Mouse (Mus musculus): ENCODE measurements at regions not wholly inside any gene's neighbourhood (a gene's known extent, or its start where the extent isn't known, plus 50 kb on each side); places are given as distances from the start of the nearest gene placed in this dataset.

GRCm38 (mm10) chr16:55480304-55480703 lies 182.5 kb upstream of the Zpld1 start:
- TF ChIP-seq CTCF (IDR thresholded peaks at IDR 0.05; ENCODE audit: low read depth, low read length) (no peak), POLR2A (IDR thresholded peaks at IDR 0.05; ENCODE audit: borderline replicate concordance, low read depth, low read length) (no peak)
- no peaks in the 10 kb centered on the region for H3K4me1 ChIP-seq (ENCODE audit: control insufficient read depth, insufficient read depth, low read length)
- no peak overlapping the region for H3K27ac ChIP-seq (ENCODE audit: insufficient read depth, low read depth, low read length)
- H3K4me3 ChIP-seq (ENCODE audit: insufficient read depth, low read length): no peak overlapping the region

- Histone ChIP-seq H3K27ac (ENCODE audit: insufficient read depth, low read depth, low read length) (no peak overlapping the region), H3K4me3 (ENCODE audit: insufficient read depth, low read length) (no peak overlapping the region), H3K4me1 (ENCODE audit: control insufficient read depth, insufficient read depth, low read length) (no peaks in the 10 kb centered on the region)
- TF ChIP-seq CTCF (IDR thresholded peaks at IDR 0.05; ENCODE audit: low read depth, low read length) (no peak), POLR2A (IDR thresholded peaks at IDR 0.05; ENCODE audit: borderline replicate concordance, low read depth, low read length) (no peak)
These were observed 178.9 kb upstream of the Zpld1 start for GRCm38 (mm10) chr16:55476544-55477208.

- Histone ChIP-seq H3K4me1 (ENCODE audit: control insufficient read depth, insufficient read depth, low read length) (no peaks in the 10 kb centered on the region), H3K27ac (ENCODE audit: insufficient read depth, low read depth, low read length) (no peak overlapping the region), H3K4me3 (ENCODE audit: insufficient read depth, low read length) (no peak overlapping the region)
- TF ChIP-seq POLR2A (IDR thresholded peaks at IDR 0.05; ENCODE audit: borderline replicate concordance, low read depth, low read length): no peak
- TF ChIP-seq CTCF (IDR thresholded peaks at IDR 0.05; ENCODE audit: low read depth, low read length): no peak
These were observed 177.3 kb upstream of the Zpld1 start for GRCm38 (mm10) chr16:55474950-55475525.

- no peak for TF ChIP-seq CTCF (IDR thresholded peaks at IDR 0.05; ENCODE audit: low read depth, low read length)
- no peak for TF ChIP-seq POLR2A (IDR thresholded peaks at IDR 0.05; ENCODE audit: borderline replicate concordance, low read depth, low read length)
- H3K4me1 ChIP-seq (ENCODE audit: control insufficient read depth, insufficient read depth, low read length): no peaks in the 10 kb centered on the region
- H3K27ac ChIP-seq (ENCODE audit: insufficient read depth, low read depth, low read length): no peak overlapping the region
- no peak overlapping the region for H3K4me3 ChIP-seq (ENCODE audit: insufficient read depth, low read length)
These were observed 173.6 kb upstream of the Zpld1 start for GRCm38 (mm10) chr16:55471396-55471795.

GRCm38 (mm10) chr16:55470721-55471120 lies 172.9 kb upstream of the Zpld1 start:
- Histone ChIP-seq H3K27ac (ENCODE audit: insufficient read depth, low read depth, low read length) (no peak overlapping the region), H3K4me3 (ENCODE audit: insufficient read depth, low read length) (no peak overlapping the region), H3K4me1 (ENCODE audit: control insufficient read depth, insufficient read depth, low read length) (no peaks in the 10 kb centered on the region)
- TF ChIP-seq CTCF (IDR thresholded peaks at IDR 0.05; ENCODE audit: low read depth, low read length) (no peak), POLR2A (IDR thresholded peaks at IDR 0.05; ENCODE audit: borderline replicate concordance, low read depth, low read length) (no peak)

GRCm38 (mm10) chr16:55469703-55470102 lies 171.9 kb upstream of the Zpld1 start:
- Histone ChIP-seq H3K27ac (ENCODE audit: insufficient read depth, low read depth, low read length) (no peak overlapping the region), H3K4me3 (ENCODE audit: insufficient read depth, low read length) (no peak overlapping the region), H3K4me1 (ENCODE audit: control insufficient read depth, insufficient read depth, low read length) (no peaks in the 10 kb centered on the region)
- TF ChIP-seq POLR2A (IDR thresholded peaks at IDR 0.05; ENCODE audit: borderline replicate concordance, low read depth, low read length): no peak
- no peak for TF ChIP-seq CTCF (IDR thresholded peaks at IDR 0.05; ENCODE audit: low read depth, low read length)

GRCm38 (mm10) chr16:55468833-55469458 lies 171.2 kb upstream of the Zpld1 start:
- H3K4me3 ChIP-seq (ENCODE audit: insufficient read depth, low read length): no peak overlapping the region
- H3K4me1 ChIP-seq (ENCODE audit: control insufficient read depth, insufficient read depth, low read length): no peaks in the 10 kb centered on the region
- H3K27ac ChIP-seq (ENCODE audit: insufficient read depth, low read depth, low read length): no peak overlapping the region
- TF ChIP-seq POLR2A (IDR thresholded peaks at IDR 0.05; ENCODE audit: borderline replicate concordance, low read depth, low read length): no peak
- peak; percentile 61 for TF ChIP-seq CTCF (IDR thresholded peaks at IDR 0.05; ENCODE audit: low read depth, low read length)

- H3K27ac ChIP-seq (ENCODE audit: insufficient read depth, low read depth, low read length): no peak overlapping the region
- no peaks in the 10 kb centered on the region for H3K4me1 ChIP-seq (ENCODE audit: control insufficient read depth, insufficient read depth, low read length)
- no peak overlapping the region for H3K4me3 ChIP-seq (ENCODE audit: insufficient read depth, low read length)
- TF ChIP-seq POLR2A (IDR thresholded peaks at IDR 0.05; ENCODE audit: borderline replicate concordance, low read depth, low read length) (no peak), CTCF (IDR thresholded peaks at IDR 0.05; ENCODE audit: low read depth, low read length) (no peak; the same call in 1 of the 2 replicates)
These were observed 162.7 kb upstream of the Zpld1 start for GRCm38 (mm10) chr16:55460519-55460918.

GRCm38 (mm10) chr16:55447581-55447980 lies 149.8 kb upstream of the Zpld1 start:
- no peak for TF ChIP-seq CTCF (IDR thresholded peaks at IDR 0.05; ENCODE audit: low read depth, low read length)
- TF ChIP-seq POLR2A (IDR thresholded peaks at IDR 0.05; ENCODE audit: borderline replicate concordance, low read depth, low read length): no peak
- no peaks in the 10 kb centered on the region for H3K4me1 ChIP-seq (ENCODE audit: control insufficient read depth, insufficient read depth, low read length)
- H3K27ac ChIP-seq (ENCODE audit: insufficient read depth, low read depth, low read length): no peak overlapping the region
- H3K4me3 ChIP-seq (ENCODE audit: insufficient read depth, low read length): no peak overlapping the region

All from bone marrow macrophage, adult 2 months (primary cell).